Mouse (Mus musculus): ENCODE data around the gene Grwd1.

The Grwd1 gene

DNA sequence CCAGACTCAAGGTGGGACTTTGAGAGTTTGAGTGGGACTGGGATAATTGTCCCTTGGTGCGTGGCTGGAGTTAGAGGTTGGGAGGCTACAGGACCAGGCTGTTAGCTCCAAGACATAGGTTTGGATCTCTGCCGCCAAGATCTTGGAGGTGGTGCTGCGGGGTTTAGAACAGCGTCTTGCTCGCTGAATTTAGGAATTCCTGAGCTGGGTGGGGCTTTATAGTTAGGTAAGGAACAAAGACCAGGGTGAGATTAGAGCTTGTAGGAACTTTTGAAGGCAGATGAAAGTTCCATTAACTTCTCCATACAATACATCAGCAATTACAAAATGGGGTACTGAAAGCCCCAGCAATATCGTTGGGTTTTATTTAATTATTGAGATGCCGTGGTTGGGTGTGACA lies 30.7 kb downstream of the Grwd1 start:
- no peak for DNase-seq (ENCODE audit: low read depth)

DNA sequence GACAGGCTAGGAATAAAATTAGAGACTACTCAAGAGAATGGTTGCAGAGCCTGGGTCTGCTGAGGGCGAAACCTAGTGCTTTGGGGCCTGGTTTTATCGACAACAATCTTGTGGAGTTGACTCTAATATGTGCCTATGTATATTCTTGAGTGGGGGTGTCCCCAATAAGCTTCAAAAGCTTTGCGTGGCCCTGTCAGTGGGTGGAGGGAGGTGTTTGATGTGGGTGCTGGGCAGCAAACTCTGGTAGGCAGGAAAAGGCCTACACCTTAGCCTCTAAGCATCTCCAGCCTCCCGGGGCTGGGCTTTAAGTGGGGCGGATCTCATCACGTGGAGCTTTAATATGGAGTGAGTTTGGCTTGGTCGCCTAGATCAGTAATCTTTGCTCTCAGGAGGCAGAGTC lies 31.8 kb downstream of the Grwd1 start:
- no peak for DNase-seq (ENCODE audit: low read depth)

DNA sequence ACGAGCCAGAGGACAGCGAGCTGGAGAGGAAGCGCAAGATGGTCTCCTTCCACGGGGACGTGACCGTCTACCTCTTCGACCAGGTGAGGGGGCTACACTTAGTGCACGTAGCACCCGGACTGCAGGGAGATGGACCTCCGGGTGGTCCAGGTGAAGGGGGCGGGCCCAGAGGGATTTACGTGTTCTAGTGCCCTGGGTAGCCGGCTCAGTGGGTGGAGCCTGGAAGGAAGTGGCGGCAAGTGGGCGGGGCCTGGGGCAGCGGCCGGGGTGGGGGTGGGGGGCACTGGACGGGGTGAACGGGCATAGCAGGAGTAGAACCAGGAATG lies 32.3 kb downstream of the Grwd1 start:
- no peak for DNase-seq (ENCODE audit: low read depth)

DNA sequence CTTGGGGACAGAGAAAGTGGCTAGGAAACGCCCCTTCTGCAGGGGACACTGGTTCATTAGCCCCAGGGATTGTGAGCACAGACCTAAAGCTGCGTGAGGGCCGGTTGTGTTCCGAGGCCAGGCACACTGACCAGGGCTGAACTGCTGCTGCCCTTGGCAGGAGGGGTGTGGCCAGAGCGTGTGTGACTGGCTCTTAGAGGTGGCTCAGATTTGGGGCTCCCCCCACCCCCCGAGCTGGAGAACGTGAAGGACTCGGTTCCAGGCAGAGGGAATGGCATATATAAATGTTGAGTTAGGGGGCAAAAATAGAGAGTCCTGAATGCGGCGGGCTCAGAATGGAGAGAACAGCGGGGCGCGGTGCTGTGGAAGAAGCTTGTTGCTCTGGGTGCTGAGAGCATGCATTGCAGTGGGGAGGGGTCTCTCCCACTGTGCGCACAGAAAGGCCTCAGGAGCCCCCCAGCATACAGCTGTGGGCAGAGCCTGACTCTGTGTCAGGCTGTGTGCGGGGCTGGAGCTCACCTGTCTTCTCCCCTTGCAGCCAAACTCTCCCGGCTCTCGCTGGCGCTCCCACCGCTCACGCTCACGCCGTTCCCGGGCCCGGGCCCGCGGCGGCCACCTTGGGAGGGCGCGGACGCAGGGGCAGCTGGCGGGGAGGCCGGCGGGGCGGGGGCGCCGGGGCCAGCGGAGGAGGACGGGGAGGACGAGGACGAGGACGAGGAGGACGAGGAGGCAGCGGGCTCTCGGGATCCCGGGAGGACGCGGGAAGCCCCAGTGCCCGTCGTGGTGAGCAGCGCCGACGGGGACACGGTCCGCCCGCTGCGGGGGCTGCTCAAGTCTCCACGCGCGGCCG lies 32.9 kb downstream of the Grwd1 start:
- DNase-seq (ENCODE audit: low read depth): no peak

DNA sequence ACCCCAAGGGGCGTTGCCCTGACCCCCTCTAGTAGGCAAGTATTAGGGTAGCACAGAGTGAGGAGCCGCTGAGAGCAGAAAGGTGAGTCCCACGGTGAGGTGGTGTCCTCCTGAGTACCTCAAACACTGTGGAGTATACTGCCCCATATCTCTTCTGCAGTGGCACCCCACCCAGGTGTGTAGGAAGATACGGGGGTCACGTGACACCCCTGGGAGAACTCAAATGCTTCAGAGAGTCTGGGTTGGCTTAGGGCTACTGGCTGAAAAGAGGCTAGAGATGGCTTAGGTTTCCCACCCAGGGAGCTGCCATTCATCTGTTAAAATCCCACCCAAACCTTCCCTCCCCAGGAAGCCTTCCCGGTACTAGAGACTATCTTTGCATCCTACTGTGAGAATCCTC lies 33.8 kb downstream of the Grwd1 start:
- DNase-seq (ENCODE audit: low read depth): no peak

DNA sequence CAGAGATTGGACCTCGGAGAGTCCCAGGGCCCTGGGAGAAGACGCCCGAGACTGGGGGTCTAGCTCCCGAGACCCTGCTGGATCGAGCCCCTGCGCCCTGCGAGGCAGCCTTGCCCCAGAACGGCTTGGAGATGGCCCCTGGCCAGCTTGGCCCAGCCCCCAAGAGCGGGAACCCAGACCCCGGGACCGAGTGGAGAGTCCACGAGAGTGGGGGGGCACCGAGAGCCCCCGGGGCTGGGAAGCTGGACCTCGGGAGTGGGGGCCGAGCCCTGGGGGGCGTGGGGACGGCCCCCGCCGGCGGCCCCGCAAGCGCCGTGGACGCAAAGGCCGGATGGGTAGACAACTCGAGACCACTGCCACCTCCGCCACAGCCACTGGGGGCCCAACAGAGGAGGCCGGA lies 35.8 kb downstream of the Grwd1 start:
- no peak for DNase-seq (ENCODE audit: low read depth)

DNA sequence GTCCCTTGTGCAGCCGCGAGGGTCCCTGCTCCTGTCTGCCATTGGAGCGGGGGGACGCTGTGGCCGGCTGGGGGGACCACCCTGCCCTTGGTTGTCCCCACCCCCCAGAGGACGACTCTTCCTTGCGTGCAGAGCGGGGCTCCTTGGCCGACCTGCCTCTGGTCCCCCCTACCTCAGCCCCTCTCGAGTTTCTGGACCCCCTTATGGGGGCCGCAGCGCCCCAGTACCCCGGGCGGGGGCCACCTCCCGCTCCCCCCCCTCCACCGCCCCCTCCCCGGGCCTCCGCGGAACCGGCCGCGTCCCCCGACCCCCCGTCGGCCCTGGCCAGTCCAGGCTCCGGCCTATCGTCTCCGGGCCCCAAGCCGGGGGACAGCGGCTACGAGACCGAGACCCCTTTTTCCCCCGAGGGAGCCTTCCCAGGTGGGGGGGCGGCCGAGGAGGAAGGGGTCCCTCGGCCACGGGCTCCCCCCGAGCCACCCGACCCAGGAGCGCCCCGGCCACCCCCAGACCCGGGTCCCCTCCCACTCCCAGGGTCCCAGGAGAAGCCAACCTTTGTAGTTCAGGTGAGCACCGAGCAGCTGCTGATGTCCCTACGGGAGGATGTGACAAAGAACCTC lies 36.7 kb downstream of the Grwd1 start:
- no peak for DNase-seq (ENCODE audit: low read depth)

DNA sequence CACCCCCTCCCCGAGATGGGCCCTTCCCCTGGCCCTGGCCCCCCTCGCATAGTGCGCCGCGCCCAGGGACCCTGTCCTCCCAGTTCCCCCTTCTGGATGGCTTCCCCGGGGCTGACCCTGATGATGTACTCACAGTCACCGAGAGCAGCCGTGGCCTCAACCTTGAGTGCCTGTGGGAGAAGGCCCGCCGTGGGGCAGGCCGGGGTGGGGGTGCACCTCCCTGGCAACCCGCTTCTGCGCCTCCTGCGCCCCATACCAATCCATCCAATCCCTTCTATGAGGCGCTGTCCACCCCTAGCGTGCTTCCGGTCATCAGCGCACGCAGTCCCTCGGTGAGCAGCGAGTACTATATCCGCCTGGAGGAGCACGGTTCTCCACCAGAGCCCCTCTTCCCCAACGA lies 37.5 kb downstream of the Grwd1 start:
- DNase-seq (ENCODE audit: low read depth): no peak

DNA sequence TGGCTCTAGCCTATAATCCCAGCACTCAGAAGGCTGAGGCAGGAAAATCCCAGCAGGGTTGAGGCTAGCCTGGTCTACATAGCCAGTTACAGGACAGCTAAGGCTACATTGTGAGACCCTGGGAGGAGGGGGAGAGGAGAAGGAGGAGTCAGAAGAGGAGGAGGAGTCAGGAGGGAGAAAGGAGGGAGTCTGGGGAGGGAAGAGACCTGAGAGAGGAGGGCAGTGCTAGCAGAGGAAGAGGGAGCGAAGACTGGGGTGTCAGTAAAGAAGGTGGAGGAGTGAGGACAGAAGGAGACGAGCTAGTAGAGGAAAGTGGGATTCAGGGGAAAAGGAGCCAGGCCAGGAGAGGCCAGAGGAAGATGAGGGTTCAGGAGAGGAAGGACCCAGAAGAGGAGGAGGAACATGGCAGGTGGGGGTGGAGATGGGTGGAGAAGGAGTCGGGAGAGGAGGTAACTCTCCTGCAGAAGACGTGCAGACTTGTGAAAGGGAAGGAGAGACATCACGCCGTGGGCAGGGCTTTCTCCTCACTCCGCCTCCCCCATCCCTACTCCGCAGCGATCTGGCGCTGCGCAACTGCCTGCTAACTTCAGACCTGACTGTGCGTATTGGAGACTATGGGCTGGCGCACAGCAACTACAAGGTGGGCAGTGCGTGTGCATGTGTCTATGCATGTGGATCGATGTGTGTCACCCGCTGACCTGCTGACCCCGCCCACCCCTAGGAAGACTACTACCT lies 38.8 kb downstream of the Grwd1 start:
- DNase-seq (ENCODE audit: low read depth): no peak

DNA sequence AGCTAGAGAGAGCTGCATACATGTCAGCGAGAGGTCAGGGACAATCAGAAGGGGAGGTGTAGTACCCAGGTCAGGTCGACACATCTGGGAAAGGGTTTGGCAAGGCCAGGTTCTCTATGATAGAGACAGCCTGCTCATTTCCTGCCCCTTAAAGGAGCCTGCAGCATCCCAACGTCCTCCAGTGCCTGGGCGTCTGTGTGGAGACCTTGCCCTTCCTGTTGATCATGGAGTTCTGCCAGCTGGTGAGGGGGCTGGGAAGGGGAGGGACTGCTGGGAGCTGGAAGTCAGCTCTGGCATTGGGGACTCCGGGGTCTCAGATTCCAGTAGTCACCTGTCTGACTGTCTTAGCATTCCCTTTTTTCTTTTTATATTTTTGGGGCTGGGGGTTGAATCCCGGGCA lies 40.0 kb downstream of the Grwd1 start:
- DNase-seq (ENCODE audit: low read depth): no peak

DNA sequence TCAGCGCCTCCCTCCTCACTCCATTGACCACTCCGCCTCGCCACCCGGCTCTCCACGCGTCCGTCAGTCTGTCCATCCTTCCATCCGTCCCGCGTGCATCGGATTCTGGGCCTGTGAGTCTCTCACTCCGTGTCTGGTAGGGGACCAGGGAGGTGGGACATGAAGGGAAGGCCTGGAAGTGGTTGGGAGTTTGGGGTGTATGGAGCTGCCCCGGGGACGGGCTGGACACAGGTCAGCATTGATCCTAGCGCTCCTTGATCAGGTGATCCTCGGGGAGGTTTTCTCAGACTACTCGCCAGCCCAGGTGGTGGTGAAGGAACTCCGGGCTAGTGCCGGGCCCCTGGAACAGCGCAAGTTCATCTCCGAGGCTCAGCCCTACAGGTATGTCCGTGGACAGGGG lies 43.1 kb downstream of the Grwd1 start:
- DNase-seq (ENCODE audit: low read depth): no peak

DNA sequence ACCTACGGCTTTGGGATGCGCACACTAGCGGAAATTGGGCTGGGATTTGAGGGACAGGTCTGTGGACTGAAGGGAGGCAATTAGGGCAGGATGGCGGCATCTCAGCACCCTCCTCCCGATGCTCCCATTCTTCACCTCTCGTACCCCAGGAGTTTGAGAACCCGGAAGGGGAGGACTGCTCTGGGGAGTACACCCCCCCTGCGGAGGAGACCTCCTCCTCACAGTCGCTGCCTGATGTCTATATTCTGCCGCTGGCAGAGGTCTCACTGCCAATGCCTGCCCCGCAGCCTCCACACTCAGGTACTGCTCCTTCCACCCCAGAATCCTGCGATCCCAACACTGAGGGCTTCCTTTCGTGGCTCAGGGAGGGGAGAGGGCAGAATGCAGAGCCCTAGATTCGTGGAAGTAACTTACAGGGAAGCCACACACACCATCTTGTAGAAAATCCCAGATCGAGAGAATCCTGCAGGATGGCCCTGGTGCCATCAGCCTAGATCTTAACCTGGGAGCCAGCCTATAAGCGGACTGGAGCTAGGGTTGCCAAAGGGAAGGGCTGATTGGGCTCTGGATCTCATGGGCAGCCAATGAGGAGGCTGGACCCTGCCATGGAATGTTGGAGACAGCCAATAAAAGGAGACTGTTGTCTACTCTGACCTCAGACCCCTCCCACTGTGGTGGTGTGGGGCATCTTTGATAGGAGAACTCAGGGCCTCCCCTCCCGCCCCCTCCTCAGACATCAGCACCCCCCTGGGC lies 43.9 kb downstream of the Grwd1 start:
- no peak for DNase-seq (ENCODE audit: low read depth)

DNA sequence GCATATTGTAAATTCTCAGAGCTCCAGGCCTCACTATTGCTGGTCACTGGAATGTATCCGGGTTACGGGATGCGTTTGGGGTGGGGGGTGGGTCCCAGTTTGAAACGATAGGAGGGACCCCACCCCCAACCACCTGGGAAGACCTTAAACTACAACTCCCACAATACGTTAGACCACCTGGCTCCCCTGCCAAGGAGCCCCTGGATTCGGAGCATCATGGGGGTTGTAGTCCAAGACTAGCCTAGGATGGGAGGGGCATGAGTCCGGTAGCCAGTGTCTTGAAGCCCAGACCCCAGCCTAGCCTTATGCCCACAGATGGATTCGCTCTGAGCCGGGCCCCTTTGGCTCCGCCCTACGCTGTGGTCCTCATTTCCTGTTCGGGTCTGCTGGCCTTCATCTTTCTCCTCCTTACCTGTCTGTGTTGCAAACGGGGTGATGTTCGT lies 44.6 kb downstream of the Grwd1 start:
- no peak for DNase-seq (ENCODE audit: low read depth)

DNA sequence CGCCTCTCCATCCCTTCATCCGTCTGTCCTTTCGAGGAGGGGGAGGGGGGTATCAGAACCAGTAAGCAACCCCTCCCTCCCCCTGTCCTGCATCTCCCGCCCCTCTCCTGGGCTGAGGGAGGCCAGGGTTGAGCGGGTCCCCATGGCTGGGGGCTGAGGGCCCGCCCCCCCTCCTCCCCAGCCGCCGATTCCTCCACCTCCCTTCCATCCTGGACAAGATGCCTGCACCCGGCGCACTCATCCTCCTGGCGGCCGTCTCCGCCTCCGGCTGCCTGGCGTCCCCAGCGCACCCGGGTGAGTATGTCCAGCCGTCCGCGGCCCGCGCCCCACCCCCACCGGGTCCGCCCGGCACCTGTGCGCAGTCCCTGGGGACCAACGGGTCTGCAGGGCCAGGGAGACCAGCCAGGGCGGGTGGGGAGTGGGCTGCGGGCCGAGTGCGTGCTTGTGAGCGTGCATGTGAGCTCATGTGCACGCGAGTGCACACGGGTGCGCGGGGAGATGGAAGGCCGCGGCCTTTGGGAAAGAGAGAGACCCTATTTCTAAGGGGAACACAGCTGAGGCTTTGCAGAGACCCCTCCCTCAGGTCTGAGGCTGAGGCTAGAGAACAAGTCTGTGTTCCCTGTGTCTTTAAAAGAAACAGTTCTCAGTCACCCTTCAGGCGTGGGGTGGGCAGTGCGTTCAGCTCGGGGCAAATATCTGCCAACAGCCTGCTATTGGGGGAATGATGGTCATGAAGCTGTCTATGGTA lies 45.2 kb downstream of the Grwd1 start:
- no peak for DNase-seq (ENCODE audit: low read depth)

DNA sequence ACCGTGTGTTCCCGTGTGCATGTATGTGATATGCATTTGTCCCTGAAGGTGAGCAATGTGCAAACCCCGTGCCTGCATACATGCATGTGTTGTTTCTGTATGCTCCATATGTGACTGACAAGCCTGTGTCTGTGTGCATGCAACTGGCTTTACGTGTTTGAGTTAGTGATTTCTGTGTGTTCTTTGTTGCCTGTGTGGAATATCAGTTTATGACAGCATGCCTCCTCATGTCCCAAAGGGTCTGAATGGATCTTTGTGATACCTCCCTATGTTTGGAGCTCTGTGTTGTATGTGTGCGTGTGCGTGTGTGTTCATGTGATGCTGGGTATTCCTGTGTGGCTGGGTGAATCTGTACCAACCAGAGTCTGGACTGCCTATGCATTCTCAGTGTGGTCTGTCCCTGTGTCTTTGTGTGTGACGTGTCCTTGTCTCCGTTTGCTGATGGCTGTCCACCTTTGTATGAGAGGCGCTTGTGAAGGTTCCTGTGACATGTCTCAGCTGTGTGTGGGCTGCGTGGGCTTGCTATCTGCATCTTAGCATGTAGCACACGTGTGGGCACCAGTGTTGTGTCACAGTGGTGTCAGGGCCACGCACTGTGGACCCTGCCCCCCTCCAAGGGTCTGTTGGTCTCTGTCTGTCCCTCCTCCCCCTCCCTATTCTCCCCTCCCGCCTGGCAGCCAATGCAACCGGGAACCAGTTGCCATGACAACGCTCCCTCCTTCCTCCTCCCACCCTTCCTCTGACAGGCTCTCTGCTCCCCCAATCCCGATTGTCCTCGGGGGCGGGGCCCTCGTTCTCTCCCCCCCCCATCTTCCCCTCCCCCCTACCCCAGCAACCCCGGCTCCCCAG lies 46.0 kb downstream of the Grwd1 start, which contains the start of gene Sult2b1:
Gene Sult2b1, minus strand, starts transcription at position 146 of the 849 bp plus-strand sequence.
- DNase-seq (ENCODE audit: low read depth): no peak

DNA sequence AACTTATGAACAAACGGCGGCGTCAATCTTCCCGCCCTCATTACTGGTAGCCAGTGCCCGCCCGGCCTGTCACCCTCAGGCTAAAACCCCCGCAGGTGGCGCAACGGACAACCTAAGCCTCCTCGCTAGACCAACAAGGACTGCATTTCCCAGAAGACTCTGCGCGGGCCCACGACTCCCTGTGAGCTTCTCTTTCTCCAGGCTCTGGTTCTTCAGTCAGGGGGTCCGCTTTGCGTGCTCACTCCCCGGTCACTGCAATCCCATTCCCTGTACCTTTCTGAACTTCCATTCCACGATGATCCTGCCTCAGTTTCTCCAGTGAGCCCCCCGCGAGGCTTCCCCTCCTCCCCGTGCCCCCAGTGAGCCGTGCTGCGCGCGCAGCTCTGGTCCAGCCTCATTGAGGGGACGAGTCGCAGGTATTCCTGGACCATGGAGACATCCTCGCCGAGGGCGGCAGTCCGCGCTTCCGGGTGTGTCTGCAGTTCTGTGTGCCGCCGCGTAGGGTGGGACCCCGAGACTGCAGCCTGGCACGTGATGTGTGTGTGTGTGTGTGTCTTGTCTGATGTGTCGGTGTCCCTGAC lies 47.1 kb downstream of the Grwd1 start, which contains the start of gene Lmtk3:
Gene Lmtk3, plus strand, starts transcription at position 228 of the 581 bp plus-strand sequence.
- no peak for DNase-seq (ENCODE audit: low read depth)

DNA sequence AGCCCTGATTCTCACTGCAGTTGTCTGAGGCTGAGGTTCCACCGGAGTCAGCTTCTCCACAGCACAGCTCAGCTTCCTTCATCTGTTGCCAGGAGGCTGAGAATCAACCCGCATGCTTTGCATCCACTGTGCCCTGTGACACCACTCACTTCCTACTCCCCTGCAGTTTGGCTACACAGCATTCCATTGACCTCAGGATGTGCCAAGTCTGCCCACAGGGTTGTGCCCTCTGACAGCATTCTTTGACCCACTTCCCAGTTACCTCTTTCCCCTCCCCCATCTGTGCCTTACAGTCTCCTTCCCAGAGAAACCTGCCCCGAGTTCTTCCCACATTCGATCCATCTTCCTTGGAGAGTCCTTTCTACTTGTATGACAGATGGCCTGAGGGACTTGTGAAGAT lies 48.5 kb downstream of the Grwd1 start:
- no peak for DNase-seq (ENCODE audit: low read depth)

DNA sequence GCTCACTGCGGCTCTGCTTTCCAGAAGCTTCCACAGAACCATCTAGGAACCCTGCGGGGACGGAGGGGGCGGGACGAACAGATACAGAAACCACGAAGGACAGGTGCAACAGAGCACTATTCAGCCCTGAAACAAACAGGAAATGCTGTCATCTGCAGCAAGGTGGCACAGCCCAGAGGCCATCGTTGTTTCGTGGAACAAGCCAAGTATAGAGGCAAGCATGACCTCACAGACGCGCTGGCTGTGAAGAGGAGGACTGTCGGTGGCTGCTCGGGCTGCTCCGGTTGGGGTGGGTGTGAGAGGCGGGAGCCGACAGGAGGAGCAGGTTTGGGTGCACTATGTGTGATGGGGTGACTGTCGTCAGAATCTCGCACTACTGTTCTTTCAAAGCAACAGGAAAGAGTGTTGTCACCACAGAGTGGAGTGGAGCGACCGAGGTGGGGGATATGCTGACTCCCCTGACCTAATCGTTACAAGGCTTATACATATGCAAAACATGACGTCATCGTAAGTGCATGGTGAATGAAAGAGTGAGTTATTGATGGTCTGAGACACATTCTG lies 51.6 kb downstream of the Grwd1 start:
- no peak for DNase-seq (ENCODE audit: low read depth)

DNA sequence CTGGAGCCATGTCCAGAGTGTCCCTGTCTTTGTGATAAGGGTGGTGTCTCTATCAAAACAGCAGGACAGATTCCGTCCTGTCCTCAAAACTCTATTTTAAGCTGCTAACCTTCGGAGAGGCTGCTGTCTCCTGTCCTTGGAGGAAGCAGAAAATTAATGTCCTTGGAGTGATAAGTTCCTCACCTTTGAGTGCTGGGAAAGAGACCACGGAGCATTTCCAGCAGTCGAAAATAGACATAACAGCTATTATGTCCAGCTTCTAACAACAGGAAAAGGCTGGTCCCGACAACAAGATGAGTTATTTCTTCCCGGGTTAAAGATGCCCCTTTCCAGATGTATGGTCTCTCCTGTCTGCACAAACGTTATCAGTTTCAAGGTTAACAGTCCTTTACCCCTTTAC lies 55.5 kb downstream of the Grwd1 start:
- DNase-seq (ENCODE audit: low read depth): no peak
